Mouse (Mus musculus) adrenal gland, postnatal 36 days (tissue): ENCODE data around the gene Tmc8. TPM values are rescaled to one million over a fixed set of nuclear protein-coding genes. Genes with fewer than 3 reads are reported as not detected.
"Not testable (repeated sequence)": the region's sequence is repeated elsewhere in the genome, so short reads cannot be mapped to it uniquely, and the experiment has no call there.

Experiments
- DNase-seq, 2 experiments: peaks; one replicate each; pipeline ENCODE4 v3.0.0; 2021; ENCODE audit warnings: mixed read lengths in 1 of 2
- total RNA-seq, 2 experiments: library from RNA; stranded (reverse); gene quantifications; 2 replicates each; pipeline ENCODE4 v1.2.3; 2021

Gene Tmc8
- total RNA-seq, 2 experiments from 2014 or later: 3.9 to 6.0 TPM

DNA sequence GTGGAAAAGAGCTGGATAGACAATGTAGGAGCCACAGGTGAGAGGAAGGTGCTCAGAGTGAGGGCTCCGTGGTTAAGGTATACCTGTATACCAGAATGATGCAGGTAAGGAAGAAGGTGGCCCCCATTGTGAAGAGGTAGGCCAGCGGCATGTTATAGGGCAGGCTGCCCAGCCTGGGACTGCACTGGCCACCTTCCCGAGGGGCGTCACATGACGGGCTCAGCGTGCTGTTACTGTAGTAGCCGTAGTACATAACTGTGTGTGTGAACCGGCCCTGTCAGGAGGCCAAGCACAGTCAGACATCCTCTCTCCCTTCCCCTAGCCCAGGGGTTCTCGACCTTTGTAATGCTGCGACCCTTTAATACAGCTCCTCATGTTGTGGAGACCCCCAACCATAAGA is 7.0 kb upstream of the Tmc8 start:
- no peak for DNase-seq

DNA sequence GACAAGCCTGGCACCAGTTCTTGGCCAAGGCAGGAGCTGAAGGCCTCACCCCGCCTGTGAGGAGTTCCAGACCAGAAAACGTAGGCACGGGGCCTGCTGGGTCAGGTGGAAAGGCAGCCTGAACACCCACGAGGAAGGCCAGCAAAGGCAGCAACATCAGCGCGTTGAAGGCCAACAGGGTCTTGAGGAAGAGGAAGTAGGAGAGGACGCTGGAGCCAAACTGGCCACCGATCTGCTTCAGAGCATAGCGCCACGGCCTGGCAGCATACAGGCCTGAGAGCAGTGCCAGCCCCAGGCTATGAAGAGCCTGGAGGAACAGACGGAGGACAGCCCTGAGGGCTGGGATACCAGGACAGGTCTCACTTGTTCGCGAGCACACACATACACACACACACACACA is 6.3 kb upstream of the Tmc8 start:
- DNase-seq: no peak

GRCm38 (mm10) chr11:117776085-117776792 is 5.6 kb upstream of the Tmc8 start:
- peak; percentile 66 to 73 for DNase-seq

DNA sequence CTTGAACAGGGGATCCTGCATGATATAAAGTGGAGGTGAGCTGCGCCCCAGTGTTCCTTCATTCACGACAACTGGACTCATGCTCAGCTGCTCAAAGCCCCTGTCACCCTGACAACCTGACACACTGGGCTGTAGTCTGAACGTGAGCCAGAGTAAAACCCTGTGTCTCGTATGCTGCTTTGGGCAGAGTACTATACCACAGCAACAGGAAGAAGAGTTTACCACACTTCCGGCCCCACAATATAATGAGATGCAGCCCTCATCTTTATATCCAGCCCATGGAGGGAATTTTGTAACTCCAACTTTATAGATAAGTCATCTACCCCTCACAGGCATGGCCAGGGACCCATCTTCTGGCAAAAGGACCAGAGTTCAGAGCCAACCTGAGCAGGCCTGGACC is 4.8 kb upstream of the Tmc8 start:
- no peak for DNase-seq

- DNase-seq: peak in 1 of 2 experiments; percentile 31
Observed at GRCm38 (mm10) chr11:117778031-117778430, 3.8 kb upstream of the Tmc8 start.

DNA sequence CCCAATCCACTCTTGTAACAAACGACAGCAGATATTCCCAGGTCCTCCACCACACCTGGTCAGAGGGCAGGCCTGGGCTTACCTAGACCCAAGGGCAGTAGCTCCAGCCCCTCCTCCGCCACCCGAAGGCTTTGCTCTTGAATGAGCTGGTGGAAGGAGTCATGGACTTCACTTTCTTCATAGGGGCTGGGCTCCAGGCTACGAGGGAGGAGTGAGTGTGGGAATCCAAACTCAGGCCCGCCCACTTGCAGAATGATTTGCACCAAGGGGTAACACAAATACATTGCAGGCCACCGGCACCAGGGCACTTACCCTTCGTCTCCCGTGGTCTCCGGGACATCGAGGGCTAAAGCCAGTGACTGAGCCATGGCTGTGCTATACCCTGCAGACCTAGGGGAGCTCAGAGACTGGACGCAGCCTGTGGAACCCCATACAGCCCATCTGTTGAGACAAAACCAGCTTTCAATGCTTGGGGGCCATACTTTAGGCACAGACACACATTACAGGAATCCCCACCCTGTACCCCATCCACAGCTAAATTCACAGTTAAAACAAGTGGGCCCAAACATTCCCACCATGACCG is 2.9 kb upstream of the Tmc8 start:
- DNase-seq: peak in 1 of 2 experiments; percentile 52

DNA sequence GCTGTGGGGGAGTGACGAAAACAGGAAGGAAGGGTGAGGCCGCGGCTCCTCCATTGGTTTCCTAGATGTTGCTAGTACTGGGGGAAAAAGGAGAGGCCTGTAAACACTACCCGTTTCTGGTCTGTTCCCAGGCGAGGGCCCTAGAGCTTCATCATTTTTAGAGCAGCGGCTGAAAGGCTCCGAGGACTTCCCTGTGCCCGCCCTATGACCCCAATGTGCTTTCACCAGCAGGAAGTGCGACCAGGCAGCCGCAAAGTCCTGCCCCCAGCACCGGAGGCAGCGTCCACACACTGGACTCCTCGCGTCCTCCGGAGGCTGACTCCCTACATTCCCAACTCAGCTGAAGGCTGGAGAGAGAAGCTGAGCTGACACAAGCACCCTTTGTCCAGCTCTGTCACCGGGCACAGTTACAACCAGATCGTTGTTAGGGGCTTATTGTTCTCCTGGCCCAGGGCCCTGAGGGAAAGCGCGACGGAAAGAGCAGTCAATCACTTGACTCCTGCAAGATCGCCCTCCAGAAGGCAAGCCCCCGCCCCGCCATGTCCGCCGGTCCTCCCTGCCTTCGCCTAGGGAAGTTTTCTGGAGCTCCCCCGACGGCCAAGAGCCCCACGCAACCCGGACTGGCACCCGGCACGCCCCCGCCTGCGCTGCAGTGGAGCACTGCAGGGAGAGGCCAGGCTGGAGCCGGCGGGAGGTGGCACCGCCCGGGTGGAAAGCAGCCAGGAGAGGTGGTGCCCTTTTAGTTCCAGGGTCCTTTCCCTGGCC is 2.3 kb upstream of the Tmc8 start:
- DNase-seq: peak; percentile 87 to 90

- DNase-seq: no peak
Observed at GRCm38 (mm10) chr11:117780199-117780515, 1.7 kb upstream of the Tmc8 start.

GRCm38 (mm10) chr11:117780582-117781111 is 1.2 kb upstream of the Tmc8 start:
- DNase-seq: peak; percentile 94 to 95

GRCm38 (mm10) chr11:117781199-117781821 is 566 bp upstream of the Tmc8 start:
- peak; percentile 93 for DNase-seq

- DNase-seq: no peak
Observed at GRCm38 (mm10) chr11:117782705-117783034, 794 bp downstream of the Tmc8 start.

DNA sequence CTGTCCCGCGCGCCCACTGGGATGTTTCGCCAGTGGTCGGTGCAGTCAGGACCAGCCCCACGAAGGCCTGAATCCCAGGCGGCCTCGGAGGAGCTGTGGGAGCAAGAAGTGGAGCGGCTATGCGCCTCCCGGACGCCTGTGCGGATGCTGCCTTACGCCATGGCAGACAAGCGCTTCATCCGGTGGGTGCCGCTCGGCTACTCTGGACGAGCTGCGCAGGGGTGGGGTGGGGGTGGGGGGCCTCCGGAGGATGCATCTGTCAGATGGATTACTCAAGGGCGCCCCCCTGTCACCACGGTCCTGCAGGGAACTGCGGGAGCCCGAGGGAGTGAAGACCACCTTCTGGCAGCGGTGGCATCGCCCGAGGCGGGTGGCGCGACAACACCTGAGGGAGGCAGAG is 1.2 kb downstream of the Tmc8 start:
- peak; percentile 48 to 75 for DNase-seq

DNA sequence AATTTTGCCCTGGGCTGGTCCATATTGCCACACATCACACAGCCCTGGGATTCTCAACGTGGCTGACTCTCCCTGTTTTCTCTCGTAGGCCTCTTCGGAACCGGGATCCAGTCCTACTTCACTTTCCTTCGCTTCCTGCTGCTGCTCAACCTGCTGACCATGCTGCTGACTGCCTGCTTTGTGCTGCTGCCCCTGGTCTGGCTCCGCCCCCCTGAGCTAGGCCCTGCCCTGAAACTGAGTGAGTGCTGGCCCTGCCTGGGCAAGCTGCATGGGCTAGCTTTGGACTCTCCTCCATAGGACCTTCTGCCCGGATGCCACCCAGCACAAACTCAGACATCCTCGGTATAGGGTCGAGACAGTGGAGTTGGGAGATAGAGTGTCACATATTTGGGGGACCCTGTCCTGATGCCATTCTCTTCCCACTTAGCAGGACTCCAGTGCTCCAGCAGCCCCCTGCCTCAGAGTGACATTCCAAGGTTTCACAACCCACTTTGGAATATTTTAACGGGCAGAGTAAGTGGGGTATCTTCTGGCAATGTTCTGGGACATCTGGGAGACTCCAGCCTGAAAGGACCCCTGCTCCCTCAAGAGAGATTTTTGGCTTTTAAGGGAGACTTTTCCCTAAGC is 1.9 kb downstream of the Tmc8 start:
- DNase-seq: peak; percentile 31 to 55

DNA sequence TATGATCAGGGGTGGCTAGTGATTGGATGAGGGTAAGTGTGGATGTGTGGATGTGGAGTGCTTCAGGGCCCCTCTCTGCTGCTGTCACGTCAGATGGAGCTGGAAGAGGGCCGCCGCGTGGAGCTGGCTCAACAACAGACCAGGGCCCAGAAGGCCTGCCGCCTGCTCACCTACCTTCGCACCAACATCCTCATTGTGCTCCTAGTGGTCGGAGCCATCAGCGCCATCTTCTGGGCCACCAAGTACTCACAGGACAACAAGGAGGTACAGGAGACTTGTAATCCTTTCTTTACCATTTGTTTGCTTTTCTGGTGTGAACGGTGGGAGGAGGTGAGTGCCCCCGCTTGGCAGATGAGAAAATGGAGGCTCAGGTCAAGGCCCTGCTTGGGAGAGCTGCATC is 4.4 kb downstream of the Tmc8 start:
- peak; percentile 74 to 78 for DNase-seq

DNA sequence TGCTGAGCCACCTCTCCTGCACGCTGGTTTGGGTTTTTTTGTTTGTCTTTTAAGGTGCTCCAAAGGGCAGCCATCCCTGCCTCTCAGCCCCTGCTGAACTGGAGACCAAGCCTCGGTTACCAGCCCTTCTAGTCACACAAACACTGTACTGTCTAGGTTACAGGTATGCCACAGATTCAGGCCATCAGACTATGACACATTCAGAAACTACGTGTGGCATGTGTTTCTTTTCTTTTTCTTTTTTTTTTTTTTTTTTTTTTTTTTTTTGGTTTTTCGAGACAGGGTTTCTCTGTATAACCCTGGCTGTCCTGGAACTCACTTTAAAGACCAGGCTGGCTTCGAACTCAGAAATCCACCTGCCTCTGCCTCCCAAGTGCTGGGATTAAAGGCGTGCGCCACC is 6.6 kb downstream of the Tmc8 start:
- DNase-seq: not testable (repeated sequence)

GRCm38 (mm10) chr11:117790286-117790685 is 8.4 kb downstream of the Tmc8 start:
- peak; percentile 74 to 83 for DNase-seq

DNA sequence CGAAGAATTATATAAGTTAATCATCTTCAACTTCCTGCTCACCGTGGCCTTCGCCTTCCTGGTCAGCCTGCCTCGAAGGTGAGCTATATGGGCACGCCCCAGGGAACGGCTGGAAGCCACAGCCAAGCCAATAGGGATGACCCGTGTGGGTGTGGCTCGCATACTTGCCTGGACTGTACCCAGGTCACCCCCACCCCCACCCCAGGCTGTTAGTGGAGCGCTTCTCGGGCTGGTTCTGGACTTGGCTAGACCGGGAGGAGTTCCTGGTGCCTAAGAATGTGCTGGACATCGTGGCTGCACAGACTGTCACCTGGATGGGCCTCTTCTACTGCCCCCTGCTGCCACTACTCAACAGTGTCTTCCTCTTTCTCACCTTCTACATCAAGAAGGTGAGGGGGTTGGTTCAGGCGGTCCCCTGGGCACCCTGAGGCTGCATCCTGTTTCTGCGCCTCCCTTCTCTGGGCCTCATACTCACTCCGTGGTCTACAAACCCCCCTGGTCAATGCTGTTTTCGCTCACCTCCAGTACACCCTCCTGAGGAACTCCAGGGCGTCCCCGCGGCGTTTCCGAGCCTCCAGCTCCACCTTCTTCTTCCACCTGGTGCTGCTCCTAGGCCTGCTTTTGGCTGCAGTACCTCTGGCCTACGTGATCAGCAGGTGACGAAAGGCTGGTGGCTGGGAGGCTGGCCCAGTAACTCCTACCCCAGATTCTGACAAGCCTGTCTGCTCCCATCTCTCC is 9.0 kb downstream of the Tmc8 start:
- DNase-seq: no peak

DNA sequence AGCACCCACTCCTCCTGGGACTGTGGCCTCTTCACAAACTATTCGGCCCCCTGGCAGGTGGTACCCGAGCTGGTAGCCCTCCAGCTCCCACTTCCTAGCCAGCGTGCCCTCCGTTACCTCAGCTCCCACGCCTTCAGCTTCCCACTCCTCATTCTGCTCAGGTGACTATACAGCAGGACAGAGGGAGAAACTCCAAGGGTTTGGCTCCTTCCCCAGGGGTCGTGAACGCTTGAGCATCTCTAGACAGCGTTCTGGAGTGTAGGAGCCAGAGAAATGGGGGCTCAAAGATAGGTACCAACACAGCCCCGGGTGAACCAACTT is 9.5 kb downstream of the Tmc8 start:
- no peak for DNase-seq

GRCm38 (mm10) chr11:117792281-117792888 is 10.5 kb downstream of the Tmc8 start:
- peak; percentile 59 to 70 for DNase-seq

DNA sequence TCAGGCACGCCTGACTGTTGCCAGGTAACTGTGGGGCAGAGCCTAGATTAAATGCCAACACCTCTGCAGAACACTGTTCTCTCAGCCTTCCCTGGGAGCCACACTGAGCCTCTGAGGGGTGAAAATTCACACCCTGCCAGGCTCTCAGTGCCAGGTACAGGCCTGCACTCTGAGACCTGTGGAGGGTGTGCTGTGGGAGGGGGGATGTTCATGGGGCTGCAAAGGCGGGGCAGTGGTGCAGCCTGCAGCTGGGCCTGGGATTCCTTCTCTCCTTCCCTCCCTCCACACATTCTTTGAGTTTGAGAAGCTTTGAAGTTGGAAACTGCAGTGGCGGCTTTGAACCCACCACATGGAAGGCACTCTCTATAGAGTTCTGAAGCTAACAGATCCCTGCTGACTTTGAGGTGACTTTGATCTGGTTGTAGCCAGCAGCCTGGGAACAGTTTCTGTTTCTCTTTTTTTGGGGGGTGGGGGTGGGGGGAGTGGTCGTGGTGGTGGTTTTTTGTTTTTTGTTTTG is 12.2 kb downstream of the Tmc8 start:
- no peak for DNase-seq

DNA sequence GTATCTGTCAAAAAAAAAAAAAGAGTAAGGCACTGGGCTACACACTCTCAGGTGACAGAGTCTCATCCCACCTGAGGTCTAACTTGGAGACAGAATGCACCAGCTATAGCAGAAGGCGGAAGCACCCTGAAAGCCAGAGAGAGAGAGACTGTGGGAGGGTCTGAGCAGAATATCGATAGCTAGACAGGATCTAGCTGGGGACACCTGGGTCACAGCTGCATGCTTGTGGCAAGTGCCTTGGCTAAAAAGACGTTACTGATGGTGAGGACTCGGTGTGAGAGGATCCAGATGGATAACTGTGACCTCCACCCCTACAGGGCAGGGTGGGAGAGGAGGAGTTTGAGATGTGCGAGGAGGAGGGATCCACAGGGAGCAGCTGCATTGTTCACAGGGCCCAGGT is 15.1 kb downstream of the Tmc8 start:
- DNase-seq: no peak
